Mouse (Mus musculus) kidney, embryonic 14.5 days (tissue): ENCODE results near the gene Rab3il1. TPM values are rescaled to one million over a fixed set of nuclear protein-coding genes. Genes with fewer than 3 reads are reported as not detected.

Source experiments
- ATAC-seq: fragments of 200-750 bp; cut with Nextera tagmentation; 2 replicates; pipeline ENCODE4 v1.8.0; 2017; ENCODE audit warnings: moderate number of reproducible peaks, mild to moderate bottlenecking, moderate TSS enrichment, moderate library complexity; ENCODE audit not compliant: low FRiP score, low TSS enrichment
- H3K27ac ChIP-seq: fragments of 300-500 bp; sonication (generic); 2 replicates; pipeline ENCODE4 v1.5.1; 2014; ENCODE audit warnings: low read depth, mild to moderate bottlenecking, low read length, moderate library complexity, mixed read lengths
- H3K27me3 ChIP-seq: fragments of 300-500 bp; sonication (generic); 2 replicates; pipeline ENCODE4 v1.6.1; 2014; ENCODE audit warnings: mild to moderate bottlenecking, low read length; ENCODE audit not compliant: control insufficient read depth, insufficient read depth
- H3K36me3 ChIP-seq: fragments of 300-500 bp; sonication (generic); 2 replicates; pipeline ENCODE4 v1.6.1; 2014; ENCODE audit warnings: low read length, mixed read lengths; ENCODE audit not compliant: control insufficient read depth, insufficient read depth
- H3K4me1 ChIP-seq: fragments of 300-500 bp; sonication (generic); 2 replicates; pipeline ENCODE4 v1.6.1; 2014; ENCODE audit warnings: low read length, mixed read lengths; ENCODE audit not compliant: control insufficient read depth, insufficient read depth
- H3K4me2 ChIP-seq: fragments of 300-500 bp; sonication (generic); replicated peaks from 2 replicates; pipeline ENCODE4 v1.6.1; 2014; ENCODE audit warnings: low read depth, mild to moderate bottlenecking, low read length
- H3K4me3 ChIP-seq: fragments of 300-500 bp; sonication (generic); 2 replicates; pipeline ENCODE4 v1.5.1; 2014; ENCODE audit warnings: mild to moderate bottlenecking, low read length
- H3K9ac ChIP-seq: fragments of 300-500 bp; sonication (generic); 2 replicates; pipeline ENCODE4 v1.6.1; 2014; ENCODE audit warnings: low read depth, mild to moderate bottlenecking, low read length, moderate library complexity
- H3K9me3 ChIP-seq: fragments of 300-500 bp; sonication (generic); 2 replicates; pipeline ENCODE4 v1.6.1; 2016; ENCODE audit warnings: low read length; ENCODE audit not compliant: control insufficient read depth
- WGBS: fragments of 180-500 bp; shearing (Covaris S2); extraction: QIAGEN DNeasy Blood & Tissue Kit; methylation state at CpG from one replicate; pipeline ENCODE4 v1.1.7; 2014; 5-methylcytosine and 5-hydroxymethylcytosine counted together
- polyA plus RNA-seq: library from polyadenylated mRNA; unstranded; fragments of >200 nt; fragmentation: Nextera tagmentation; extraction: Ambion mirVana; gene quantifications from 2 replicates; pipeline ENCODE4 v1.2.1, GENCODE M21; 2014

Rab3il1 gene
- polyA plus RNA-seq, 1 experiment from 2014 or later, result 20.3 TPM

GRCm38 (mm10) chr19:10052698-10053097 lies 51.2 kb downstream of the Rab3il1 start:
- Histone ChIP-seq H3K9ac (no peak overlapping the region), H3K27me3 (no peaks in the 10 kb centered on the region), H3K4me3 (no peak overlapping the region), H3K27ac (no peak overlapping the region), H3K4me1 (0 out of 2 replicates have a peak, but pooled peaks cover 5% of the 10 kb centered on the region), H3K36me3 (peaks cover 15% of the 10 kb centered on the region), H3K4me2 (no peak overlapping the region), H3K9me3 (no peaks in the 10 kb centered on the region)
- 94% methylated on average over 4 of the region's 4 CpGs for WGBS
- no peak for ATAC-seq

- Histone ChIP-seq H3K9ac (no peak overlapping the region), H3K4me1 (0 out of 2 replicates have a peak, but pooled peaks cover 8% of the 10 kb centered on the region), H3K27ac (no peak overlapping the region), H3K27me3 (no peaks in the 10 kb centered on the region), H3K4me2 (no peak overlapping the region), H3K9me3 (no peaks in the 10 kb centered on the region), H3K4me3 (no peak overlapping the region), H3K36me3 (peaks cover 16% of the 10 kb centered on the region)
- 92% methylated on average over 10 of the region's 10 CpGs for WGBS
- no peak for ATAC-seq
Observed at GRCm38 (mm10) chr19:10053692-10054260, 52.3 kb downstream of the Rab3il1 start.

GRCm38 (mm10) chr19:10054361-10055075 lies 53.0 kb downstream of the Rab3il1 start:
- Histone ChIP-seq H3K27me3 (no peaks in the 10 kb centered on the region), H3K4me3 (no peak overlapping the region), H3K27ac (no peak overlapping the region), H3K9me3 (no peaks in the 10 kb centered on the region), H3K4me1 (0 out of 2 replicates have a peak, but pooled peaks cover 8% of the 10 kb centered on the region), H3K4me2 (no peak overlapping the region), H3K36me3 (peaks cover 16% of the 10 kb centered on the region), H3K9ac (no peak overlapping the region)
- ATAC-seq, result no peak
- 91% methylated on average over 6 of the region's 6 CpGs for WGBS

- Histone ChIP-seq H3K4me3 (no peak overlapping the region), H3K36me3 (peaks cover 16% of the 10 kb centered on the region), H3K9ac (no peak overlapping the region), H3K4me2 (no peak overlapping the region), H3K4me1 (0 out of 2 replicates have a peak, but pooled peaks cover 8% of the 10 kb centered on the region), H3K27me3 (no peaks in the 10 kb centered on the region), H3K9me3 (no peaks in the 10 kb centered on the region), H3K27ac (no peak overlapping the region)
- 78% methylated on average over 3 of the region's 3 CpGs for WGBS
- ATAC-seq, result no peak
Observed at GRCm38 (mm10) chr19:10055261-10055660, 53.8 kb downstream of the Rab3il1 start.

GRCm38 (mm10) chr19:10055783-10056660 lies 54.6 kb downstream of the Rab3il1 start:
- no peaks in the 10 kb centered on the region for H3K27me3 ChIP-seq
- no peak for ATAC-seq
- H3K9ac ChIP-seq, result no peak overlapping the region
- peaks cover 16% of the 10 kb centered on the region for H3K36me3 ChIP-seq
- H3K27ac ChIP-seq, result no peak overlapping the region
- WGBS, result 82% methylated on average over 22 of the region's 22 CpGs
- H3K9me3 ChIP-seq, result no peaks in the 10 kb centered on the region
- H3K4me3 ChIP-seq, result no peak overlapping the region
- H3K4me2 ChIP-seq, result no peak overlapping the region
- 0 out of 2 replicates have a peak, but pooled peaks cover 8% of the 10 kb centered on the region for H3K4me1 ChIP-seq

GRCm38 (mm10) chr19:10056686-10057085 lies 55.2 kb downstream of the Rab3il1 start:
- H3K27me3 ChIP-seq, result no peaks in the 10 kb centered on the region
- no peaks in the 10 kb centered on the region for H3K9me3 ChIP-seq
- ATAC-seq, result no peak
- 0 out of 2 replicates have a peak, but pooled peaks cover 8% of the 10 kb centered on the region for H3K4me1 ChIP-seq
- H3K9ac ChIP-seq, result no peak overlapping the region
- no peak overlapping the region for H3K4me2 ChIP-seq
- no peak overlapping the region for H3K27ac ChIP-seq
- peaks cover 17% of the 10 kb centered on the region for H3K36me3 ChIP-seq
- H3K4me3 ChIP-seq, result no peak overlapping the region
- WGBS, result 89% methylated on average over 3 of the region's 3 CpGs

GRCm38 (mm10) chr19:10057486-10058351 lies 56.2 kb downstream of the Rab3il1 start:
- Histone ChIP-seq H3K27me3 (no peaks in the 10 kb centered on the region), H3K4me3 (no peak overlapping the region), H3K4me2 (no peak overlapping the region), H3K27ac (no peak overlapping the region), H3K36me3 (peaks cover 28% of the 10 kb centered on the region), H3K9ac (no peak overlapping the region), H3K9me3 (no peaks in the 10 kb centered on the region), H3K4me1 (0 out of 2 replicates have a peak, but pooled peaks cover 8% of the 10 kb centered on the region)
- WGBS, result 67% methylated on average over 11 of the region's 11 CpGs
- ATAC-seq, result peak; percentile 55

GRCm38 (mm10) chr19:10058352-10058825 lies 56.9 kb downstream of the Rab3il1 start:
- Histone ChIP-seq H3K9ac (no peak overlapping the region), H3K27me3 (no peaks in the 10 kb centered on the region), H3K36me3 (peaks cover 34% of the 10 kb centered on the region), H3K4me2 (no peak overlapping the region), H3K4me1 (0 out of 2 replicates have a peak, but pooled peaks cover 8% of the 10 kb centered on the region), H3K4me3 (no peak overlapping the region), H3K9me3 (no peaks in the 10 kb centered on the region), H3K27ac (no peak overlapping the region)
- whole genome bisulfite sequencing, result 83% methylated on average over 1 of the region's 1 CpGs
- no peak for ATAC-seq
